In the genomic region with DNA sequence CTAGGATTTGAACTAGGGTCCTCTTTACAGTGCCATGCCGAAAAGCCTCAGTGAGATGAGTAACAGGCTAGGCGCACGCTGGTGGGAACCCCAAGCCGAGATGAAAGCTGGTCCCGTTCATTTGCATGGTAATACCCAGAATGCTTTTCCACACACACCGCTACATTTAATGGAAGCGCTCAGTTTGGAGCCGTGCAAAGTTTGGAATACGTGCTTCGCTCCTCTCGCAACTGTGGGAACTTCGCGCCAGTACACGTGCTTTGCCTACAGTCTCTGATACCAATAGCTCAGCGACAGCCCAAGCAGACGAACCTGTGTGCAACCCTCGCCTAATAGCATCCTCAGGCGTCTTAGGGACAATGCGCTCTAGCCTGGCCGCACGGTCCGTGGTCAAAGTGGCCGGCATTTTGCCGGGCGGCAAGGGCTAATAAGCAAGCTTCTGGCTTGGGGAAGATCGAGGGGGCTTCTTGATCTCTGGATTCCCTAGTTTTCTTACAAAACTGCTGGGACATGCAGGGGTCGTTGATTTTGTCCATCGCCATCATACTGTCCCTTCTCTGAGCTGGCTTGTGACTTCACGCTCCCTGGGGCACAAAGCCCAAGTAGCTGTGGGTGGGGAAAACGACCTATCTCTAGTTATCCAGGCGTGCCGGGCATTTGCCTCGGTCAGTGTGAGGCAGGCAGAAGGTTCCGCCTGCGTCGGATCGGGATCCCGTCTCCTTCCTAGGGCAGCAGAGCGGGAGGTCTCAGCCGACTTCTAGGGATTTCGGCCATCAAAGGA, we compare ENCODE assay signal across 8 mouse cellular contexts. TPM values are rescaled to one million over a fixed set of nuclear protein-coding genes. Genes with fewer than 3 reads are reported as not detected.
DNase-seq lines count a peak whose midpoint lies in the region; ATAC-seq and TF ChIP-seq lines count a peak whose summit lies in the region.

TSS of gene Patz1 (plus strand) at position 354 of the 781 bp plus-strand sequence.

- H3K27ac ChIP-seq in intestine, postnatal 0 days (ENCODE audit: low read depth, low read length): peak within 1 kb of the TSS; percentile 91
- peak within 1 kb of the TSS; percentile 100 for H3K27ac ChIP-seq in midbrain, embryonic 10.5 days (replicated peaks)
- peak within 1 kb of the TSS; percentile 89 for H3K27ac ChIP-seq in small intestine, adult 2 months (ENCODE audit: insufficient read depth, low read depth, low read length)

- H3K9ac ChIP-seq in intestine, postnatal 0 days (ENCODE audit: low read depth, low read length): peak within 1 kb of the TSS; percentile 84

- 0 out of 2 replicates have a peak, but pooled peaks cover 7% of the 10 kb centered on the region for H3K4me1 ChIP-seq in intestine, postnatal 0 days (replicated peaks; ENCODE audit: control insufficient read depth, insufficient read depth, low read length)
- H3K4me1 ChIP-seq in midbrain, embryonic 10.5 days: peaks cover 36% of the 10 kb centered on the region
- peaks cover 11% of the 10 kb centered on the region for H3K4me1 ChIP-seq in small intestine, adult 2 months (ENCODE audit: control insufficient read depth, insufficient read depth, insufficient read length, low read length)

- H3K36me3 ChIP-seq in intestine, postnatal 0 days (ENCODE audit: control insufficient read depth, insufficient read depth): no peaks in the 10 kb centered on the region; the same call in 1 of the 2 replicates
- peaks cover 22% of the 10 kb centered on the region for H3K36me3 ChIP-seq in midbrain, embryonic 10.5 days
- no peaks in the 10 kb centered on the region for H3K36me3 ChIP-seq in small intestine, adult 2 months (ENCODE audit: control insufficient read depth, insufficient read depth, low read length)

- peak; percentile 20; the same call in 1 of the 2 replicates for TF ChIP-seq POLR2A in small intestine, adult 2 months (IDR thresholded peaks at IDR 0.05; ENCODE audit: low read depth, low read length)

- intact Hi-C loops in left cerebral cortex, postnatal 4 days (cut with DNase I): no loop called here

- no peak for TF ChIP-seq CTCF in intestine, postnatal 0 days (IDR thresholded peaks at IDR 0.05; ENCODE audit: low read depth)
- TF ChIP-seq CTCF in small intestine, adult 2 months (IDR thresholded peaks at IDR 0.05; ENCODE audit: extremely low read depth, insufficient read length, insufficient replicate concordance, low read depth, low read length): no peak

- DNase-seq in A20 (ENCODE audit: low read depth, low spot score): peak; percentile 81
- DNase-seq in adrenal gland, adult 18-20 months (ENCODE audit: low spot score in 2 of 2): peak; percentile 43 to 69
- peak; percentile 83 for DNase-seq in embryo, embryonic 9.5 days (ENCODE audit: extremely low spot score)
- DNase-seq in heart, adult 18-20 months: peak; percentile 53 to 72
- peak; percentile 75 for DNase-seq in left cerebral cortex, postnatal 4 days
- peak; percentile 78 for DNase-seq in midbrain, embryonic 10.5 days (ENCODE audit: low spot score)

- H3K27me3 ChIP-seq in intestine, postnatal 0 days (replicated peaks; ENCODE audit: control insufficient read depth, insufficient read depth, low read length): no peaks in the 10 kb centered on the region
- H3K27me3 ChIP-seq in midbrain, embryonic 10.5 days (ENCODE audit: low read depth, poor library complexity, severe bottlenecking): no peaks in the 10 kb centered on the region
- no peaks in the 10 kb centered on the region for H3K27me3 ChIP-seq in small intestine, adult 2 months (ENCODE audit: control insufficient read depth, insufficient read depth, low read length)

- under 1% methylated on average over 41 of the region's 41 CpGs for WGBS in intestine, postnatal 0 days
- under 1% methylated on average over 41 of the region's 41 CpGs for WGBS in midbrain, embryonic 10.5 days
- WGBS in small intestine, adult 2 months: under 1% methylated on average over 41 of the region's 41 CpGs

- H3K9me3 ChIP-seq in intestine, postnatal 0 days (ENCODE audit: control insufficient read depth): no peaks in the 10 kb centered on the region
- no peaks in the 10 kb centered on the region; the same call in 1 of the 2 replicates for H3K9me3 ChIP-seq in midbrain, embryonic 10.5 days (replicated peaks)

- H3K4me2 ChIP-seq in intestine, postnatal 0 days (replicated peaks; ENCODE audit: low read depth): peak within 1 kb of the TSS; percentile 99

- no peak for ATAC-seq in intestine, postnatal 0 days

- H3K4me3 ChIP-seq in intestine, postnatal 0 days (ENCODE audit: low read depth, low read length): peak within 1 kb of the TSS; percentile 88
- H3K4me3 ChIP-seq in midbrain, embryonic 10.5 days: peak within 1 kb of the TSS; percentile 95
- H3K4me3 ChIP-seq in small intestine, adult 2 months (ENCODE audit: low read depth, low read length): peak within 1 kb of the TSS; percentile 91

RNA-seq across cellular contexts. Expression of gene Patz1, which starts in this region (rescaled TPM):
- total RNA-seq in adrenal gland, adult 18-20 months (2021): 10 to 100 TPM; 16.1 to 24.6 TPM
- total RNA-seq in heart, adult 18-20 months (2021): 10 to 100 TPM; 19.4 to 23.1 TPM
- 10.7 and 12.1 TPM in 2 replicates for polyA plus RNA-seq in intestine, postnatal 0 days (2015; fragmentation: Nextera tagmentation; extraction: Ambion mirVana)
- 10 to 100 TPM; 62.5 to 62.9 TPM for total RNA-seq in left cerebral cortex, postnatal 4 days (2021)
- polyA plus RNA-seq in midbrain, embryonic 10.5 days (2016; fragmentation: Nextera tagmentation; extraction: Ambion mirVana): 112 and 122 TPM in 2 replicates
- 7.8 and 15.1 TPM in 2 replicates for polyA plus RNA-seq in small intestine, adult 2 months (2012; rRNA removed)
